Mouse (Mus musculus) kidney, embryonic 16.5 days (tissue): ENCODE measurements at regions not wholly inside any gene's neighbourhood (a gene's known extent, or its start where the extent isn't known, plus 50 kb on each side); places are given as distances from the start of the nearest gene placed in this dataset.
A peak's percentile ranks its signal among the peaks of the same experiment; 100 is the strongest.

Experiments used
- ATAC-seq: fragments of 200-750 bp; cut with Nextera tagmentation; 2 replicates; pipeline ENCODE4 v1.8.0; 2017; ENCODE audit warnings: moderate TSS enrichment; ENCODE audit not compliant: low FRiP score, low TSS enrichment
- H3K27ac ChIP-seq: fragments of 300-500 bp; sonication (generic); 2 replicates; pipeline ENCODE4 v1.5.1; 2014; ENCODE audit warnings: low read length
- H3K27me3 ChIP-seq: fragments of 300-500 bp; sonication (generic); 2 replicates; pipeline ENCODE4 v1.6.1; 2014; ENCODE audit warnings: low read length, control low read depth, mixed read lengths; ENCODE audit not compliant: insufficient read depth
- H3K36me3 ChIP-seq: fragments of 300-500 bp; sonication (generic); 2 replicates; pipeline ENCODE4 v1.6.1; 2014; ENCODE audit warnings: low read length, control low read depth, mixed read lengths; ENCODE audit not compliant: insufficient read depth
- H3K4me1 ChIP-seq: fragments of 300-500 bp; sonication (generic); 2 replicates; pipeline ENCODE4 v1.6.1; 2014; ENCODE audit warnings: low read length, control low read depth, mixed read lengths; ENCODE audit not compliant: insufficient read depth
- H3K4me2 ChIP-seq: fragments of 300-500 bp; sonication (generic); replicated peaks from 2 replicates; pipeline ENCODE4 v1.6.1; 2014; ENCODE audit warnings: low read depth, low read length
- H3K4me3 ChIP-seq: fragments of 300-500 bp; sonication (generic); 2 replicates; pipeline ENCODE4 v1.5.1; 2014; ENCODE audit warnings: mild to moderate bottlenecking, low read length
- H3K9ac ChIP-seq: fragments of 300-500 bp; sonication (generic); replicated peaks from 2 replicates; pipeline ENCODE4 v1.6.1; 2014; ENCODE audit warnings: low read length
- H3K9me3 ChIP-seq: fragments of 300-500 bp; sonication (generic); 2 replicates; pipeline ENCODE4 v1.6.1; 2016; ENCODE audit warnings: low read length, control low read depth
- WGBS: fragments of 180-500 bp; shearing (Covaris S2); extraction: QIAGEN DNeasy Blood & Tissue Kit; methylation state at CpG from one replicate; pipeline ENCODE4 v1.1.7; 2014; 5-methylcytosine and 5-hydroxymethylcytosine counted together

- Histone ChIP-seq H3K4me2 (no peak overlapping the region), H3K4me3 (no peak overlapping the region), H3K36me3 (no peaks in the 10 kb centered on the region), H3K27me3 (no peaks in the 10 kb centered on the region), H3K27ac (peak overlapping the region; percentile 61; the same call in 1 of the 2 replicates), H3K9me3 (no peaks in the 10 kb centered on the region; the same call in 1 of the 2 replicates), H3K9ac (no peak overlapping the region), H3K4me1 (peaks cover 14% of the 10 kb centered on the region; the same call in 1 of the 2 replicates)
- ATAC-seq, result peak; percentile 95
- WGBS, result 24% methylated on average over 6 of the region's 6 CpGs
These were observed 504.5 kb downstream of the Gsdmc2 start for GRCm38 (mm10) chr15:63340322-63341060.

- no peak overlapping the region for H3K4me2 ChIP-seq
- ATAC-seq, result no peak
- no peak overlapping the region for H3K27ac ChIP-seq
- no peak overlapping the region for H3K9ac ChIP-seq
- no peaks in the 10 kb centered on the region for H3K27me3 ChIP-seq
- H3K36me3 ChIP-seq, result no peaks in the 10 kb centered on the region
- 54% methylated on average over 1 of the region's 1 CpGs for WGBS
- H3K4me1 ChIP-seq, result no peaks in the 10 kb centered on the region
- H3K4me3 ChIP-seq, result no peak overlapping the region
- H3K9me3 ChIP-seq, result no peaks in the 10 kb centered on the region
These were observed 525.3 kb downstream of the Gsdmc2 start for GRCm38 (mm10) chr15:63319666-63320065.

GRCm38 (mm10) chr15:63310426-63310825 is 534.6 kb downstream of the Gsdmc2 start:
- no peak for ATAC-seq
- H3K4me3 ChIP-seq, result no peak overlapping the region
- 80% methylated on average over 2 of the region's 2 CpGs for WGBS
- H3K27ac ChIP-seq, result no peak overlapping the region
- H3K4me2 ChIP-seq, result no peak overlapping the region
- no peaks in the 10 kb centered on the region for H3K27me3 ChIP-seq
- no peak overlapping the region for H3K9ac ChIP-seq
- no peaks in the 10 kb centered on the region for H3K36me3 ChIP-seq
- H3K4me1 ChIP-seq, result no peaks in the 10 kb centered on the region
- no peaks in the 10 kb centered on the region for H3K9me3 ChIP-seq

- H3K4me1 ChIP-seq, result no peaks in the 10 kb centered on the region
- 71% methylated on average over 4 of the region's 4 CpGs for WGBS
- ATAC-seq, result no peak
These were observed 545.7 kb downstream of the Gsdmc2 start for GRCm38 (mm10) chr15:63299311-63299710.

GRCm38 (mm10) chr15:63288534-63288933 is 556.4 kb downstream of the Gsdmc2 start:
- Histone ChIP-seq H3K36me3 (no peaks in the 10 kb centered on the region), H3K4me3 (no peak overlapping the region), H3K27ac (no peak overlapping the region), H3K9me3 (no peaks in the 10 kb centered on the region), H3K4me2 (no peak overlapping the region), H3K9ac (no peak overlapping the region), H3K27me3 (no peaks in the 10 kb centered on the region), H3K4me1 (no peaks in the 10 kb centered on the region)
- no peak for ATAC-seq

More at GRCm38 (mm10) chr15:63299311-63299710, 545.7 kb downstream of the Gsdmc2 start:
- Histone ChIP-seq H3K36me3 (no peaks in the 10 kb centered on the region), H3K4me2 (no peak overlapping the region), H3K9me3 (no peaks in the 10 kb centered on the region), H3K4me3 (no peak overlapping the region), H3K27ac (no peak overlapping the region), H3K27me3 (no peaks in the 10 kb centered on the region), H3K9ac (no peak overlapping the region)

- no peak for ATAC-seq
- H3K9ac ChIP-seq, result no peak overlapping the region
- no peaks in the 10 kb centered on the region for H3K9me3 ChIP-seq
- H3K27ac ChIP-seq, result no peak overlapping the region
- no peaks in the 10 kb centered on the region for H3K36me3 ChIP-seq
- no peak overlapping the region for H3K4me3 ChIP-seq
- H3K4me2 ChIP-seq, result no peak overlapping the region
- 74% methylated on average over 1 of the region's 1 CpGs for WGBS
- H3K4me1 ChIP-seq, result no peaks in the 10 kb centered on the region
- no peaks in the 10 kb centered on the region for H3K27me3 ChIP-seq
These were observed 559.0 kb downstream of the Gsdmc2 start for GRCm38 (mm10) chr15:63286026-63286425.

- Histone ChIP-seq H3K9me3 (no peaks in the 10 kb centered on the region), H3K4me3 (no peak overlapping the region), H3K9ac (no peak overlapping the region), H3K27me3 (no peaks in the 10 kb centered on the region), H3K27ac (no peak overlapping the region), H3K4me2 (no peak overlapping the region), H3K36me3 (no peaks in the 10 kb centered on the region), H3K4me1 (no peaks in the 10 kb centered on the region)
- ATAC-seq, result no peak
- WGBS, result 86% methylated on average over 2 of the region's 2 CpGs
These were observed 574.6 kb downstream of the Gsdmc2 start for GRCm38 (mm10) chr15:63270381-63270780.

- no peak overlapping the region for H3K27ac ChIP-seq
- H3K4me2 ChIP-seq, result no peak overlapping the region
- H3K4me3 ChIP-seq, result no peak overlapping the region
- no peaks in the 10 kb centered on the region for H3K36me3 ChIP-seq
- no peak for ATAC-seq
- no peaks in the 10 kb centered on the region for H3K27me3 ChIP-seq
- no peaks in the 10 kb centered on the region for H3K9me3 ChIP-seq
- no peaks in the 10 kb centered on the region for H3K4me1 ChIP-seq
- no peak overlapping the region for H3K9ac ChIP-seq
- WGBS, result 90% methylated on average over 1 of the region's 1 CpGs
These were observed 579.1 kb downstream of the Gsdmc2 start for GRCm38 (mm10) chr15:63265845-63266244.

- H3K4me1 ChIP-seq, result no peaks in the 10 kb centered on the region
- no peaks in the 10 kb centered on the region for H3K27me3 ChIP-seq
- ATAC-seq, result no peak
- H3K36me3 ChIP-seq, result no peaks in the 10 kb centered on the region
- no peak overlapping the region for H3K27ac ChIP-seq
- no peaks in the 10 kb centered on the region for H3K9me3 ChIP-seq
- H3K4me2 ChIP-seq, result no peak overlapping the region
- no peak overlapping the region for H3K4me3 ChIP-seq
- 64% methylated on average over 2 of the region's 2 CpGs for WGBS
- no peak overlapping the region for H3K9ac ChIP-seq
These were observed 589.2 kb downstream of the Gsdmc2 start for GRCm38 (mm10) chr15:63255736-63256135.

- H3K27me3 ChIP-seq, result no peaks in the 10 kb centered on the region
- WGBS, result 64% methylated on average over 1 of the region's 1 CpGs
- H3K4me3 ChIP-seq, result no peak overlapping the region
- no peaks in the 10 kb centered on the region for H3K4me1 ChIP-seq
- H3K36me3 ChIP-seq, result no peaks in the 10 kb centered on the region
- no peak overlapping the region for H3K27ac ChIP-seq
- no peak for ATAC-seq
- H3K9ac ChIP-seq, result no peak overlapping the region
- H3K9me3 ChIP-seq, result no peaks in the 10 kb centered on the region
- no peak overlapping the region for H3K4me2 ChIP-seq
These were observed 592.1 kb downstream of the Gsdmc2 start for GRCm38 (mm10) chr15:63252781-63253340.
